Mouse (Mus musculus) lung, embryonic 16.5 days (tissue): Measurements from ENCODE around the gene Zfp408. TPM values are rescaled to one million over a fixed set of nuclear protein-coding genes. Genes with fewer than 3 reads are reported as not detected.
A peak's percentile ranks its signal among the peaks of the same experiment; 100 is the strongest.

Experiments
- ATAC-seq: fragments of 200-750 bp; cut with Nextera tagmentation; 2 replicates; pipeline ENCODE4 v1.8.0; 2017; ENCODE audit warnings: low read depth, mild to moderate bottlenecking, moderate library complexity
- H3K27ac ChIP-seq: fragments of 300-500 bp; sonication (generic); 2 replicates; pipeline ENCODE4 v1.5.1; 2014; ENCODE audit warnings: mild to moderate bottlenecking, control low read depth, low read length
- H3K27me3 ChIP-seq: fragments of 300-500 bp; sonication (generic); 2 replicates; pipeline ENCODE4 v1.6.1; 2014; ENCODE audit warnings: low read depth, low read length, mixed read lengths; ENCODE audit not compliant: control insufficient read depth, insufficient read depth
- H3K36me3 ChIP-seq: fragments of 300-500 bp; sonication (generic); 2 replicates; pipeline ENCODE4 v1.6.1; 2014; ENCODE audit warnings: low read length; ENCODE audit not compliant: control insufficient read depth, insufficient read depth
- H3K4me1 ChIP-seq: fragments of 300-500 bp; sonication (generic); replicated peaks from 2 replicates; pipeline ENCODE4 v1.6.1; 2014; ENCODE audit warnings: low read length, mixed read lengths; ENCODE audit not compliant: control insufficient read depth, insufficient read depth
- H3K4me2 ChIP-seq: fragments of 300-500 bp; sonication (generic); 2 replicates; pipeline ENCODE4 v1.6.1; 2014; ENCODE audit warnings: low read depth, low read length, control low read depth
- H3K4me3 ChIP-seq: fragments of 300-500 bp; sonication (generic); 2 replicates; pipeline ENCODE4 v1.5.1; 2014; ENCODE audit warnings: mild to moderate bottlenecking, low read length, control low read depth
- H3K9ac ChIP-seq: fragments of 300-500 bp; sonication (generic); 2 replicates; pipeline ENCODE4 v1.6.1; 2014; ENCODE audit warnings: low read length, control low read depth
- H3K9me3 ChIP-seq: fragments of 300-500 bp; sonication (generic); 2 replicates; pipeline ENCODE4 v1.6.1; 2016; ENCODE audit warnings: low read length; ENCODE audit not compliant: control insufficient read depth
- WGBS: fragments of 180-500 bp; shearing (Covaris S2); extraction: QIAGEN DNeasy Blood & Tissue Kit; methylation state at CpG from one replicate; pipeline ENCODE4 v1.1.7; 2014; 5-methylcytosine and 5-hydroxymethylcytosine counted together
- polyA plus RNA-seq: library from polyadenylated mRNA; unstranded; fragments of >200 nt; fragmentation: Nextera tagmentation; extraction: Ambion mirVana; gene quantifications from 2 replicates; pipeline ENCODE4 v1.2.1, GENCODE M21; 2015

Zfp408 gene
- polyA plus RNA-seq, 1 experiment from 2014 or later: 8.4 TPM

DNA sequence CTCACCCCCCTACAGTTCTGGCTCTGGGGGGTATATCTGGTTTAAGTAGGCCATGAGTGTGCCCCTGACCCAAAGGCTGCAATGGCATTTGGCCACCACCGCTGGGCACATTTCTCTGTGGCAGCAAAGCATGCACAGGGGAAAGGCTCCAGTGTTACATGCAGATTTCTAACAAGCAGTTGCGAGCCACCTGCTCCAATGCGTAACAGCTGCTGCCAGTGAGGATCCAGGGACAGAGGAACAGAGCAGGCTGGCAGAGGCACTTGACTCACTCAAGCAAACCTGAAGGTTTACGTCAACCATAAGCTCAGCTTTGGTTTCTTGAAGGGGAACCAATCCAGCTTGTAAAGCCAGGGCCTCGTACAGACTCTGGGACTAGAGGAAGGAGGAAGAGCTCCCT, 25.3 kb upstream of the Zfp408 start:
- WGBS: 86% methylated on average over 5 of the region's 5 CpGs
- Histone ChIP-seq H3K27me3 (no peaks in the 10 kb centered on the region), H3K9ac (no peak overlapping the region), H3K27ac (no peak overlapping the region), H3K36me3 (peaks cover 30% of the 10 kb centered on the region), H3K9me3 (no peaks in the 10 kb centered on the region), H3K4me1 (no peaks in the 10 kb centered on the region), H3K4me3 (no peak overlapping the region), H3K4me2 (no peak overlapping the region)
- ATAC-seq: no peak

DNA sequence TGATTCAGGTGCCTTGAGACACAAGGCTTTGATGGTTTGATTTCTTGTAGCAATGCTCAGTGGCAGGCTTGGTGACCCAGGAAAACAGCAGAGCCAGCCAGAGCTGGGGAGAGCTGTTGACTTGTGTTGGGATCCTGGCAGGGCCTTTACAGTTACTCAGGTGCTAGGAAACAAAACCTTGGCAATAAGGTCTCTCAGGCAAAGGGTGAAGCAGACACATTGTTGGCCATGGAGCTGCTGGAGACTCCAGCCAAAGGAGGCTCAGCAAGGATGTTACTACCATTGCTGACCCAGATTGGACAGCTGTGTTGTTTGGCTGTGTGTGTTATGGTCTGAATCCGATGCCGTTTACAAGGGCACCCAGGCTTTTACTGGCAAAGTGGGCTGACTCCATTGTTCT, 24.0 kb upstream of the Zfp408 start:
- H3K4me3 ChIP-seq: no peak overlapping the region
- H3K9ac ChIP-seq: no peak overlapping the region
- H3K27me3 ChIP-seq: no peaks in the 10 kb centered on the region
- H3K27ac ChIP-seq: no peak overlapping the region
- ATAC-seq: no peak
- WGBS: 92% methylated on average over 2 of the region's 2 CpGs
- H3K4me1 ChIP-seq: no peaks in the 10 kb centered on the region
- H3K9me3 ChIP-seq: no peaks in the 10 kb centered on the region
- peaks cover 39% of the 10 kb centered on the region for H3K36me3 ChIP-seq
- no peak overlapping the region for H3K4me2 ChIP-seq

- H3K9me3 ChIP-seq: no peaks in the 10 kb centered on the region
- WGBS: 91% methylated on average over 6 of the region's 6 CpGs
- no peaks in the 10 kb centered on the region for H3K4me1 ChIP-seq
- no peaks in the 10 kb centered on the region for H3K27me3 ChIP-seq
- no peak overlapping the region for H3K4me2 ChIP-seq
- no peak overlapping the region for H3K27ac ChIP-seq
- H3K9ac ChIP-seq: no peak overlapping the region
- H3K4me3 ChIP-seq: no peak overlapping the region
- peaks cover 44% of the 10 kb centered on the region for H3K36me3 ChIP-seq
- ATAC-seq: no peak
Observed at GRCm38 (mm10) chr2:91670038-91670437, 20.4 kb upstream of the Zfp408 start.

GRCm38 (mm10) chr2:91669326-91669725, 19.7 kb upstream of the Zfp408 start:
- WGBS: 90% methylated on average over 8 of the region's 8 CpGs
- Histone ChIP-seq H3K9ac (no peak overlapping the region), H3K4me1 (no peaks in the 10 kb centered on the region), H3K9me3 (no peaks in the 10 kb centered on the region), H3K27ac (no peak overlapping the region), H3K36me3 (peaks cover 49% of the 10 kb centered on the region), H3K4me2 (no peak overlapping the region), H3K27me3 (no peaks in the 10 kb centered on the region), H3K4me3 (no peak overlapping the region)
- no peak for ATAC-seq

GRCm38 (mm10) chr2:91667747-91668146, 18.2 kb upstream of the Zfp408 start:
- H3K9ac ChIP-seq: no peak overlapping the region
- peaks cover 60% of the 10 kb centered on the region for H3K36me3 ChIP-seq
- H3K4me1 ChIP-seq: no peaks in the 10 kb centered on the region
- H3K9me3 ChIP-seq: no peaks in the 10 kb centered on the region
- H3K4me3 ChIP-seq: no peak overlapping the region
- H3K27me3 ChIP-seq: no peaks in the 10 kb centered on the region
- no peak overlapping the region for H3K4me2 ChIP-seq
- H3K27ac ChIP-seq: no peak overlapping the region
- ATAC-seq: no peak
- 57% methylated on average over 2 of the region's 2 CpGs for WGBS

- H3K36me3 ChIP-seq: peaks cover 68% of the 10 kb centered on the region
- no peaks in the 10 kb centered on the region for H3K4me1 ChIP-seq
- ATAC-seq: no peak
- WGBS: 90% methylated on average over 6 of the region's 6 CpGs
- H3K27ac ChIP-seq: no peak overlapping the region
- no peaks in the 10 kb centered on the region for H3K27me3 ChIP-seq
- H3K9ac ChIP-seq: no peak overlapping the region
- no peak overlapping the region for H3K4me2 ChIP-seq
- no peak overlapping the region for H3K4me3 ChIP-seq
- no peaks in the 10 kb centered on the region for H3K9me3 ChIP-seq
Observed at GRCm38 (mm10) chr2:91666386-91666910, 16.9 kb upstream of the Zfp408 start.

GRCm38 (mm10) chr2:91664780-91665179, 15.2 kb upstream of the Zfp408 start:
- no peaks in the 10 kb centered on the region for H3K9me3 ChIP-seq
- peaks cover 58% of the 10 kb centered on the region for H3K36me3 ChIP-seq
- no peak for ATAC-seq
- H3K27me3 ChIP-seq: no peaks in the 10 kb centered on the region
- H3K27ac ChIP-seq: no peak overlapping the region
- no peak overlapping the region for H3K4me3 ChIP-seq
- H3K4me2 ChIP-seq: no peak overlapping the region
- H3K4me1 ChIP-seq: no peaks in the 10 kb centered on the region
- H3K9ac ChIP-seq: no peak overlapping the region

DNA sequence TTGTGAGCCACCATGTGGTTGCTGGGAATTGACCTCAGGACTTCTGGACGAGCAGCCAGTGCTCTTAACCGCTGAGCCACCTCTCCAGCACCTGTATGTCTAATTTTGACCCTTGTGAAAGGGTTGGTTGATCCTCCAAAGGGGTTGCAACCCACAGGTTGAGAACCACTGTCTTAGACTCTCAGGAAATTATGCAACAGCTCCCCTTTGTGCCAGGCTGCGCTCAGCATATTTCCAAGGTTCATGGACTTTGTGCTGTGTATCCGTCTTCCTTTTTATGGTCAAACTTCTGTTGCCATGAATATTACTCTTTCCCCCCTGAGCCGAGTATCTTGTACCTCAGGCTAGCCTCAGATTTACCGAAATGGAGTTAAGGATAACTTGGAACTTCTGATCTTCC, 11.4 kb upstream of the Zfp408 start:
- H3K27ac ChIP-seq: no peak overlapping the region
- H3K4me1 ChIP-seq: peaks cover 7% of the 10 kb centered on the region
- H3K27me3 ChIP-seq: no peaks in the 10 kb centered on the region
- 88% methylated on average over 6 of the region's 6 CpGs for WGBS
- H3K36me3 ChIP-seq: peaks cover 49% of the 10 kb centered on the region
- no peaks in the 10 kb centered on the region for H3K9me3 ChIP-seq
- no peak overlapping the region for H3K4me3 ChIP-seq
- no peak for ATAC-seq
- H3K9ac ChIP-seq: no peak overlapping the region
- no peak overlapping the region for H3K4me2 ChIP-seq

GRCm38 (mm10) chr2:91659657-91660056, 10.1 kb upstream of the Zfp408 start:
- Histone ChIP-seq H3K27me3 (no peaks in the 10 kb centered on the region), H3K4me2 (no peak overlapping the region), H3K4me1 (peaks cover 17% of the 10 kb centered on the region), H3K9ac (no peak overlapping the region), H3K27ac (no peak overlapping the region), H3K4me3 (no peak overlapping the region), H3K9me3 (no peaks in the 10 kb centered on the region), H3K36me3 (peaks cover 50% of the 10 kb centered on the region)
- no peak for ATAC-seq
- 94% methylated on average over 8 of the region's 8 CpGs for WGBS

DNA sequence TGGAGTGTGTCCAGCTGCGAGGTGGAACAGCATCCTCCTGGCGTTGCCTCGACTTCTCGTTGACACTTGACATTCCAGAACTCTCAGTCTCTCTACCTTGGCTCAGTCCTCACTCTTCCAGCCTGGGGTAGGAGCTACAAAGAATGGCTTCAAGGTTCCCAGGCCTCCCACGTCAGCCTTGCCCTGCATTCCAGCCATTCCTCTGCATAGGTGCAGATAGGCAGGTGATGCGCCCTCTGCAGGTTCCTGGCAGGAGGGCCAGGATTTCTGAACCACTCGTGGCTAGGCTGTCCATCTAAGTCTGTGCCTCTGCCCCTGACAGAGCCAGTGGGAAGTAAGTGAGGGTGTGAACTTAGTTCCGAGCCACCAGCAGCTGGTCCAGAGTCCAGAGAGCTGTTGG, 7.2 kb upstream of the Zfp408 start:
- Histone ChIP-seq H3K36me3 (peaks cover 31% of the 10 kb centered on the region), H3K4me1 (peaks cover 25% of the 10 kb centered on the region), H3K9me3 (no peaks in the 10 kb centered on the region), H3K4me3 (no peak overlapping the region), H3K4me2 (0 out of 2 replicates have a peak overlapping the region, but pooled peaks have one; percentile 3), H3K9ac (no peak overlapping the region), H3K27me3 (no peaks in the 10 kb centered on the region), H3K27ac (peak overlapping the region; percentile 84)
- ATAC-seq: peak; percentile 80
- WGBS: 51% methylated on average over 8 of the region's 8 CpGs
